Mouse (Mus musculus) stomach, embryonic 14.5 days (tissue): ENCODE data around the gene Gm45062. TPM values are rescaled to one million over a fixed set of nuclear protein-coding genes. Genes with fewer than 3 reads are reported as not detected.

Experiments
- ATAC-seq: fragments of 200-750 bp; cut with Nextera tagmentation; 2 replicates; pipeline ENCODE4 v1.8.0; 2017; ENCODE audit warnings: low read depth, moderate TSS enrichment; ENCODE audit not compliant: insufficient number of reproducible peaks, insufficient read depth, low FRiP score
- H3K27ac ChIP-seq: fragments of 300-500 bp; sonication (generic); 2 replicates; pipeline ENCODE4 v1.5.1; 2014; ENCODE audit warnings: mild to moderate bottlenecking, low read length, moderate library complexity, mixed read lengths
- H3K27me3 ChIP-seq: fragments of 300-500 bp; sonication (generic); 2 replicates; pipeline ENCODE4 v1.6.1; 2014; ENCODE audit warnings: low read length, control low read depth, mixed read lengths; ENCODE audit not compliant: control insufficient read depth, insufficient read depth
- H3K36me3 ChIP-seq: fragments of 300-500 bp; sonication (generic); 2 replicates; pipeline ENCODE4 v1.6.1; 2014; ENCODE audit warnings: mild to moderate bottlenecking, control low read depth, low read length, moderate library complexity, mixed read lengths; ENCODE audit not compliant: control insufficient read depth, insufficient read depth
- H3K4me1 ChIP-seq: fragments of 300-500 bp; sonication (generic); 2 replicates; pipeline ENCODE4 v1.6.1; 2014; ENCODE audit warnings: low read length, control low read depth, mixed read lengths; ENCODE audit not compliant: control insufficient read depth, insufficient read depth
- H3K4me2 ChIP-seq: fragments of 300-500 bp; sonication (generic); replicated peaks from 2 replicates; pipeline ENCODE4 v1.6.1; 2014; ENCODE audit warnings: low read depth, low read length, control low read depth
- H3K4me3 ChIP-seq: fragments of 300-500 bp; sonication (generic); 2 replicates; pipeline ENCODE4 v1.5.1; 2014; ENCODE audit warnings: low read depth, low read length, control low read depth
- H3K9ac ChIP-seq: fragments of 300-500 bp; sonication (generic); replicated peaks from 2 replicates; pipeline ENCODE4 v1.6.1; 2014; ENCODE audit warnings: low read depth, mild to moderate bottlenecking, control low read depth, low read length, moderate library complexity, mixed read lengths
- H3K9me3 ChIP-seq: fragments of 300-500 bp; sonication (generic); 2 replicates; pipeline ENCODE4 v1.6.1; 2016; ENCODE audit warnings: low read depth, low read length, control low read depth; ENCODE audit not compliant: control insufficient read depth
- WGBS: fragments of 180-500 bp; shearing (Covaris S2); extraction: QIAGEN DNeasy Blood & Tissue Kit; methylation state at CpG from one replicate; pipeline ENCODE4 v1.1.7; 2014; 5-methylcytosine and 5-hydroxymethylcytosine counted together
- polyA plus RNA-seq: library from polyadenylated mRNA; unstranded; fragments of >200 nt; fragmentation: Nextera tagmentation; extraction: Ambion mirVana; gene quantifications from 2 replicates; pipeline ENCODE4 v1.2.1, GENCODE M21; 2014

The Gm45062 gene
- polyA plus RNA-seq, 1 experiment from 2014 or later: 11.6 TPM

- Histone ChIP-seq H3K4me2 (no peak overlapping the region), H3K9ac (no peak overlapping the region), H3K27ac (no peak overlapping the region), H3K36me3 (no peaks in the 10 kb centered on the region), H3K9me3 (no peaks in the 10 kb centered on the region), H3K4me3 (no peak overlapping the region), H3K4me1 (no peaks in the 10 kb centered on the region), H3K27me3 (no peaks in the 10 kb centered on the region)
- no peak for ATAC-seq
- 62% methylated on average over 2 of the region's 2 CpGs for WGBS
Observed at GRCm38 (mm10) chr6:8617369-8617768, 358.1 kb downstream of the Gm45062 start.

GRCm38 (mm10) chr6:8619582-8620350 is 360.5 kb downstream of the Gm45062 start:
- no peak overlapping the region for H3K4me3 ChIP-seq
- H3K27ac ChIP-seq: no peak overlapping the region
- H3K4me2 ChIP-seq: no peak overlapping the region
- WGBS: 76% methylated on average over 4 of the region's 4 CpGs
- H3K4me1 ChIP-seq: no peaks in the 10 kb centered on the region
- H3K27me3 ChIP-seq: no peaks in the 10 kb centered on the region
- H3K9me3 ChIP-seq: no peaks in the 10 kb centered on the region
- H3K9ac ChIP-seq: no peak overlapping the region
- no peak for ATAC-seq
- no peaks in the 10 kb centered on the region for H3K36me3 ChIP-seq

- Histone ChIP-seq H3K4me1 (no peaks in the 10 kb centered on the region), H3K9me3 (no peaks in the 10 kb centered on the region), H3K4me2 (no peak overlapping the region), H3K9ac (no peak overlapping the region), H3K36me3 (no peaks in the 10 kb centered on the region), H3K4me3 (no peak overlapping the region), H3K27ac (no peak overlapping the region), H3K27me3 (no peaks in the 10 kb centered on the region)
- ATAC-seq: no peak
- WGBS: 69% methylated on average over 3 of the region's 3 CpGs
Observed at GRCm38 (mm10) chr6:8623045-8623444, 363.8 kb downstream of the Gm45062 start.

- no peak overlapping the region for H3K4me2 ChIP-seq
- H3K9ac ChIP-seq: no peak overlapping the region
- H3K4me1 ChIP-seq: no peaks in the 10 kb centered on the region
- no peak overlapping the region for H3K27ac ChIP-seq
- WGBS: 88% methylated on average over 8 of the region's 8 CpGs
- H3K4me3 ChIP-seq: no peak overlapping the region
- no peaks in the 10 kb centered on the region for H3K36me3 ChIP-seq
- H3K9me3 ChIP-seq: no peaks in the 10 kb centered on the region
- ATAC-seq: no peak
- H3K27me3 ChIP-seq: no peaks in the 10 kb centered on the region
Observed at GRCm38 (mm10) chr6:8628226-8628625, 369.0 kb downstream of the Gm45062 start.

GRCm38 (mm10) chr6:8628715-8629267 is 369.5 kb downstream of the Gm45062 start:
- Histone ChIP-seq H3K4me2 (no peak overlapping the region), H3K27ac (no peak overlapping the region), H3K9me3 (no peaks in the 10 kb centered on the region), H3K36me3 (no peaks in the 10 kb centered on the region), H3K4me3 (no peak overlapping the region), H3K9ac (no peak overlapping the region), H3K4me1 (no peaks in the 10 kb centered on the region), H3K27me3 (no peaks in the 10 kb centered on the region)
- WGBS: 73% methylated on average over 7 of the region's 7 CpGs
- ATAC-seq: no peak

GRCm38 (mm10) chr6:8630531-8630930 is 371.3 kb downstream of the Gm45062 start:
- Histone ChIP-seq H3K4me3 (no peak overlapping the region), H3K9ac (no peak overlapping the region), H3K4me2 (no peak overlapping the region), H3K4me1 (no peaks in the 10 kb centered on the region), H3K36me3 (no peaks in the 10 kb centered on the region), H3K9me3 (no peaks in the 10 kb centered on the region), H3K27me3 (no peaks in the 10 kb centered on the region), H3K27ac (no peak overlapping the region)
- ATAC-seq: no peak
- WGBS: 74% methylated on average over 7 of the region's 7 CpGs

GRCm38 (mm10) chr6:8631362-8631761 is 372.1 kb downstream of the Gm45062 start:
- H3K27ac ChIP-seq: no peak overlapping the region
- no peak overlapping the region for H3K9ac ChIP-seq
- H3K4me1 ChIP-seq: no peaks in the 10 kb centered on the region
- WGBS: 75% methylated on average over 8 of the region's 8 CpGs
- no peaks in the 10 kb centered on the region for H3K36me3 ChIP-seq
- no peak for ATAC-seq
- H3K9me3 ChIP-seq: no peaks in the 10 kb centered on the region
- no peaks in the 10 kb centered on the region for H3K27me3 ChIP-seq
- no peak overlapping the region for H3K4me3 ChIP-seq
- no peak overlapping the region for H3K4me2 ChIP-seq

GRCm38 (mm10) chr6:8631986-8632632 is 372.9 kb downstream of the Gm45062 start:
- no peak overlapping the region for H3K4me2 ChIP-seq
- no peak overlapping the region for H3K4me3 ChIP-seq
- H3K4me1 ChIP-seq: no peaks in the 10 kb centered on the region
- no peak overlapping the region for H3K9ac ChIP-seq
- H3K9me3 ChIP-seq: no peaks in the 10 kb centered on the region
- H3K27ac ChIP-seq: no peak overlapping the region
- no peaks in the 10 kb centered on the region for H3K36me3 ChIP-seq
- no peaks in the 10 kb centered on the region for H3K27me3 ChIP-seq
- WGBS: 71% methylated on average over 5 of the region's 5 CpGs
- no peak for ATAC-seq
